Mouse (Mus musculus) testis, adult 2 months (tissue): ENCODE results near the gene Canx. TPM values are rescaled to one million over a fixed set of nuclear protein-coding genes. Genes with fewer than 3 reads are reported as not detected.

ENCODE experiments used
- H3K27ac ChIP-seq: fragments of 200-500 bp; 2 replicates; pipeline ENCODE4 v1.5.1; 2012; ENCODE audit warnings: low read depth, low read length; ENCODE audit not compliant: control insufficient read depth, insufficient read depth
- H3K27me3 ChIP-seq: fragments of 200-500 bp; 2 replicates; pipeline ENCODE4 v1.6.1; 2012; ENCODE audit warnings: mild to moderate bottlenecking, low read length, moderate library complexity; ENCODE audit not compliant: control insufficient read depth, insufficient read depth
- H3K36me3 ChIP-seq: fragments of 200-500 bp; 2 replicates; pipeline ENCODE4 v1.6.1; 2012; ENCODE audit warnings: mild to moderate bottlenecking, low read length; ENCODE audit not compliant: control insufficient read depth, insufficient read depth
- H3K4me1 ChIP-seq: fragments of 200-500 bp; 2 replicates; pipeline ENCODE4 v1.6.1; 2012; ENCODE audit warnings: low read length; ENCODE audit not compliant: control insufficient read depth, insufficient read depth
- H3K4me3 ChIP-seq: fragments of 200-500 bp; 2 replicates; pipeline ENCODE4 v1.5.1; 2012; ENCODE audit warnings: low read depth, mild to moderate bottlenecking, low read length, moderate library complexity, mixed read lengths; ENCODE audit not compliant: control insufficient read depth
- CTCF ChIP-seq: fragments of 200-500 bp; IDR thresholded peaks from 2 replicates; pipeline ENCODE4 v1.5.1; 2012; ENCODE audit warnings: low read depth, mild to moderate bottlenecking, inconsistent platforms, low read length, moderate library complexity; ENCODE audit not compliant: control insufficient read depth, insufficient read depth, insufficient replicate concordance
- POLR2A ChIP-seq: fragments of 200-500 bp; IDR thresholded peaks from 2 replicates; pipeline ENCODE4 v1.6.1; 2012; ENCODE audit warnings: low read depth, mild to moderate bottlenecking, inconsistent platforms, low read length, moderate library complexity; ENCODE audit not compliant: control insufficient read depth
- polyA plus RNA-seq: library from polyadenylated mRNA; depleted of rRNA; stranded (reverse); fragments of >200 nt; gene quantifications from 2 replicates; pipeline ENCODE4 v1.2.3, GENCODE M21; 2012; rRNA removed

Canx gene
- polyA plus RNA-seq, result 41.5 and 58.3 TPM in 2 replicates

GRCm38 (mm10) chr11:50325496-50326301 lies at the start of gene Canx:
Canx (minus strand) TSS chr11:50325673.
- Histone ChIP-seq H3K36me3 (no peaks in the 10 kb centered on the region), H3K4me1 (peaks cover 4% of the 10 kb centered on the region; the same call in 1 of the 2 replicates), H3K27ac (peak within 1 kb of the TSS; percentile 98), H3K4me3 (peak within 1 kb of the TSS; percentile 98), H3K27me3 (no peaks in the 10 kb centered on the region)
- TF ChIP-seq POLR2A (peak; percentile 94), CTCF (no peak)

- H3K36me3 ChIP-seq, result peaks cover 2% of the 10 kb centered on the region; the same call in 1 of the 2 replicates
Measured at GRCm38 (mm10) chr11:50374286-50375015, 49.0 kb upstream of the Canx start.

DNA sequence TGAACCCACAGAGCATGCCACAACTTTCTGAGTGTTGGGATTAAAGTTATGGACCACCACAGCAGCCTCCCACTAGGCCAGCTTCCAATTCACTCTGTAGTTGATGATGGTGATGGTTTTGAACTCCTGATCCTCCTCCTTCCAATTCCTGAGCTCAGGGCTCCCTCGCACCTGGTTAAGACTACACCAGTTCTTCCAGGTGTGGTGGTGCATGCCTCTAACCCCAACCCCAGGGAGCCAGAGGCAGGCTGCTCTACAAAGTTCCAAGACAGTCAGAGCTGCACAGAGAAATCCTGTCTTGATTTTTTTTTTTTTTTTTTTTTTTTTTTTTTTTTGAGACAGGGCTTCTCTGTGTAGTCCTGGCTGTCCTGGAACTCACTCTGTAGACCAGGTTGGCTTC lies 48.1 kb upstream of the Canx start:
- Histone ChIP-seq H3K27ac (no peak overlapping the region), H3K4me1 (peaks cover 16% of the 10 kb centered on the region), H3K36me3 (peaks cover under 1% of the 10 kb centered on the region; the same call in 1 of the 2 replicates), H3K4me3 (no peak overlapping the region), H3K27me3 (no peaks in the 10 kb centered on the region)
- TF ChIP-seq CTCF (no peak), POLR2A (no peak)

More at GRCm38 (mm10) chr11:50374286-50375015, 49.0 kb upstream of the Canx start:
- Histone ChIP-seq H3K27ac (no peak overlapping the region), H3K27me3 (no peaks in the 10 kb centered on the region), H3K4me1 (peaks cover 16% of the 10 kb centered on the region), H3K4me3 (peak overlapping the region; percentile 62)
- TF ChIP-seq POLR2A, result no peak

DNA sequence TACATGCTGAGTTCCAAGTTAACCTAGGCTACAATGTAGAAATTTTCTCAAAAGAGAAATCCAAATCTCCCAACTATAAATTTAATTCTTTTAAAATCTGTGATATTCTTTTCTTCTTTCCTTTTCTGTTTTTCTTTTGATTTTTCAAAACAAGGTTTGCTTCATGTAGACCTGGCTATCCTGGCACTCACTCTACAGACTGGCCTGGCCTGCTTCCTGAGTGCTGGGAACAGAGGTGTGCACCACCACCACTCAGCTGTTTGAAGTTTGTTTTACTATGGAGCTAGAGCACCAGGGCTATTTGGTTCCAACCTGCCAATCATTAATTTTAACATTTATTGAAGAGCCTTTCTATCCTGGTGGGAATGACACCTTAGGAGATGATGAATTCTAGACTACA lies 47.6 kb upstream of the Canx start:
- Histone ChIP-seq H3K27ac (no peak overlapping the region), H3K4me1 (peaks cover 16% of the 10 kb centered on the region), H3K4me3 (no peak overlapping the region), H3K27me3 (no peaks in the 10 kb centered on the region), H3K36me3 (no peaks in the 10 kb centered on the region; the same call in 1 of the 2 replicates)
- TF ChIP-seq POLR2A (no peak), CTCF (no peak)

DNA sequence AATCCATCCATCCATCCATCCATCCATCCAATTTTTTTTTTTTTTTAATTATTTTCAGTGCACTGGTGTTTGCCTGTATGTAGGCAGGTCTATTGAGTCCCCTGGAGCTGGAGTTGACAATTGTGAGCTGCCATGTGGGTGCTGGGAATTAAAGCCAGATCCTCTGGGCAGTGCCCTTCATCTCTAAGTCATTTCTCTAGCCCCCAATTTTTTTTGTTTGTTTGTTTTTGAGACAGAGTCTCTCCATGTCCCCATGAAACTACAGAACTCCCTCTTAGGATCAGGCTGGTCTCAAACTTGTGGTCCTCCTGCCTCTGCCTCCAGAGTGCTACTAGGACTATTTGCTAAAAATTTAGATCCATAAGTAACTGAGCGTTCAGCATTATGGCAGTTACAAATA lies 46.4 kb upstream of the Canx start:
- Histone ChIP-seq H3K27me3 (no peaks in the 10 kb centered on the region), H3K27ac (no peak overlapping the region; the same call in 1 of the 2 replicates), H3K4me1 (peaks cover 16% of the 10 kb centered on the region), H3K4me3 (peak overlapping the region; percentile 93), H3K36me3 (no peaks in the 10 kb centered on the region)
- TF ChIP-seq CTCF, result no peak
- no peak for TF ChIP-seq POLR2A

DNA sequence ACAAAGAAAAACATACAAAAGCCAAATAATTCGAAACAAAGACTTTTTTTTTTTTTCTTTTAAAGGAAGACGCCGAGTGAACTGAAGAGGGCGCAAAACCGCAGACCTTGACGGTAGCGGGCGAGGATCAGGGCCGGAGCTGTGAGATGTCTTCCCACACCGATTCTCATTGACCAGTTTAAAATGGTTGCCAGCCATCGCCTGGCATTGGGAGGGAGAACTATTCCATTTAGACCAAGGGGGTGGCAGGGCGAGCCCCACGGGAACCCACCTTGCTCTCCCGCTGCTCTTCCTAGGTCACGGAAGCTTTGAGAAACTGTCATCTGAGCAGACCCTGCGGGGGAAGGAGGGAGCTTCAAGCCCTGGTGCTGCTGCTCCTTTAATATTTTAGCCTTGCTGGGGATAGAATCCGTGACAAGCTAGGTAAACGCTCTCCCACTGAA lies 45.9 kb upstream of the Canx start:
- TF ChIP-seq POLR2A, result 0 out of 2 replicates have a peak, but pooled peaks have one; percentile 45
- TF ChIP-seq CTCF, result no peak; the same call in 1 of the 2 replicates
- H3K27me3 ChIP-seq, result no peaks in the 10 kb centered on the region
- H3K4me1 ChIP-seq, result peaks cover 16% of the 10 kb centered on the region
- H3K27ac ChIP-seq, result peak overlapping the region; percentile 51
- H3K36me3 ChIP-seq, result no peaks in the 10 kb centered on the region
- H3K4me3 ChIP-seq, result peak overlapping the region; percentile 93

- Histone ChIP-seq H3K36me3 (no peaks in the 10 kb centered on the region), H3K27me3 (no peaks in the 10 kb centered on the region), H3K4me3 (peak overlapping the region; percentile 93), H3K4me1 (peaks cover 12% of the 10 kb centered on the region), H3K27ac (peak overlapping the region; percentile 10)
- no peak for TF ChIP-seq POLR2A
- TF ChIP-seq CTCF, result no peak
Measured at GRCm38 (mm10) chr11:50370969-50371368, 45.5 kb upstream of the Canx start.
